Mouse (Mus musculus) erythroblast, embryonic 14.5 days (primary cell): ENCODE measurements around the gene Slc4a11.

Source experiments
- GATA1 ChIP-seq: IDR thresholded peaks from 2 replicates; pipeline ENCODE4 v1.6.1; 2012; ENCODE audit warnings: low read length, inconsistent platforms, mixed read lengths
- TAL1 ChIP-seq: IDR thresholded peaks from 3 replicates; pipeline ENCODE4 v1.6.1; 2012; ENCODE audit warnings: low read length, inconsistent platforms, mixed read lengths

- no peak for TF ChIP-seq GATA1
- TF ChIP-seq TAL1, result no peak; the same call in 2 of the 3 replicates
Observed at GRCm38 (mm10) chr2:130639276-130639675, 58.0 kb downstream of the Slc4a11 start.
